Mouse (Mus musculus): ENCODE results near the gene Dok5. TPM values are rescaled to one million over a fixed set of nuclear protein-coding genes. Genes with fewer than 3 reads are reported as not detected.

Dok5 gene
- polyA plus RNA-seq, 1 experiment from 2014 or later: 1.6 TPM

DNA sequence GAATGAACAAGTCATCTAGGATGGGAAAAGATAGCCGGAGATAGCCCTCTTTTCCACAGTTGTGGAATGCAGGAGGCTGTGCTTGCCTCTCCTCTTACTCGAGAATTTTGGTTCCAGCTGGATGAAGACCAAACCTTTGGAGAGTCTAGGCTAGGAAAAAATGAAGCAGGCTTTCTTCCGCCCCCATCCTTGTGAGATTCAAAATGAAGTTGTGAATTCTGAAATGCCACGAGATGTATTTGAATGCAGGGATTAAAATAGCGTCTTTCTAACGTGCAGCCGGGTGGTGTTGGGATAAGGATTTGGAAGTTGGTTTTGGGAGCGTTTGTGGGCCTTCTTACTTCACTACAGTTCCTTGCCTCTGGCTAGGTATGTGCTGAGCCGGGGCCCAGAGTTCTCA, 6.8 kb downstream of the Dok5 start:
- no peak for DNase-seq (ENCODE audit: low spot score)

DNA sequence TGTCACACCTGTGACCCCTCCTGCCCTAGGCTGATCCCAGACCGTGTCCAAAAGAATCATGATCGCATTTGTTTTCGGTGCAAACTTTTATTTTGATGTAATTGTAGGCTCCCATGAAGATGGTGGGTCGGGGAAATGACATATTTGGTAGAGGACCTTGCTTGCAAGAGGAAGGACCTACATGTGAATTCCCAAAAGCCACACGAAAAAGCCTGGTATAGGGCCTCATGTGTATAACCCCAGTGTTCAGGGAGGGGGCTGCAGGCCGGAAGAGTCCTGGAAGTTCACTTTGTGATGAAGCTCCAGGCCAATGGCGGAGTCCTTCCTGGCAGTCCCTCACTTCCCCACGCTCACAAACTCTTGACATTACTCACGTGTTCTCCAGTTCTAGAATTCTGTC, 7.3 kb downstream of the Dok5 start:
- no peak for DNase-seq (ENCODE audit: low spot score)

- no peak for DNase-seq (ENCODE audit: low spot score)
These were observed 8.2 kb downstream of the Dok5 start for GRCm38 (mm10) chr2:170739713-170740365.

- DNase-seq (ENCODE audit: low spot score): no peak
These were observed 11.9 kb downstream of the Dok5 start for GRCm38 (mm10) chr2:170743521-170743920.

DNA sequence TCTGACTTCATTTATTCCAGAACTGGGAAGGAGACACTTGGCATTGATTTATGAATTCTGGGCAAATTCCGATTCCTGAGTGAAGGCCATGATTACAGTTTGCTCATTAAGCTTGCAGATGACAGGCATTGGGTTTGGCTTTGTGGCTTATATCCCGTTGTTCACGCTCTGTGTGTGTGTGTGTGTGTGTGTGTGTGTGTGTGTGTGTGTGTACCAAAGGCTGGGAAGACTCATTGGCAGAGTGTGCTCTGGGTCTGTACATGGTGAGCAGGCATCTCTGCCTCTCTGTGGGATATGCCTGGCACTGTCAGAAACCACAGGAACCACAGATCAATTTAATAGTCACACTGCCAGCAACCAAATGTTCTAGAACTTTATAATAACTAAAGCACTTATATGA, 17.3 kb downstream of the Dok5 start:
- DNase-seq (ENCODE audit: low spot score): no peak

DNA sequence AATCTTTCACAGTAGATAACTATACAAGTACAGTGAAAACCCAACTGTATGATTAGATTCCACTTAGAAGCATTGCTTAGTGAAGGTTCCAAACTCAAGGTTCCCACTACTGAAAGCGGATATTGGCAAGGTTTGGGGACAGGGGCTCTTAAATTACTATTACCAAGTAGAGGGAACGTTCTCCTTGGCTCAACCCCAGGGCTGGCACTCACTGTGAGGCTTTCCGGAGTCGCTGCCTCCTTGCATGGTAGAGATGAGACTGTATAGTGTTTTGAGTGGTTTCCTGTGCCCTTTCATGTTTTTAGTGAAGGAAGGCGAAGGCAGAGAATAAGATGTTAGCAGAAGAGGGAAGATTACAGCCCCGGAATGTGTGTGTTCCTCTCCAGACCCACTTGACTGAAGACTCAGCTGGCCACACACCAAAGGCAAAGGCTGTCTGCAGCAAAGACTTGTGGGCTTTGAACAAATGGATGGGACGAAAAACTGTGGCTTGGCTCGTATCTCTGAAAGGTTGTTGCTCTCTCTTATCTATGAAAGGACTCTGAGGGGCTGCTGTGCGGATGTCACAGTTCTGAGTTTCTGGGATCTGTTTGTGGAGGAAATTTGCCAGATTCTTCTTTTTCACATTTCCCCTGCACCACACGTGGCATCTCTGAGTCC, 20.7 kb downstream of the Dok5 start:
- DNase-seq (ENCODE audit: low spot score): no peak

DNA sequence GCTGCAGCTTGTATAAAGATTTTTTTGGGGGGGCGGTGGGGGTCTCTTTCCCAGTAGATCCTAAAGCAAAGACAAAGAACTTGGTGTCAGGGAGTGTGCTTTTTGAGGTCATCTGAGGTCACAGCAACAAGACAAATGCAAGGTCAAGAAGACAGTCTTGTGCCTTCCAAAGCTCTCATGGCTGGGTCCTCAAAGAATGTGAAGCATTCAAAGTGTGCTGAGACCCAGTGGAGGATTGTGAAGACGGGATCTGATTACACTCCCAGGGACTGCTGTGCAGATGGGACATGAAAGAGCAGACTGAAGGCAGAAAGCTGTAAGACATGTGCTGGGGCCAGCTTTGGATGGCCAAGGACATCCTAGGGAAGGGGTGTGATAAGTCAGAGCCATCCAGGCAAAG, 24.2 kb downstream of the Dok5 start:
- DNase-seq (ENCODE audit: low spot score): no peak

DNA sequence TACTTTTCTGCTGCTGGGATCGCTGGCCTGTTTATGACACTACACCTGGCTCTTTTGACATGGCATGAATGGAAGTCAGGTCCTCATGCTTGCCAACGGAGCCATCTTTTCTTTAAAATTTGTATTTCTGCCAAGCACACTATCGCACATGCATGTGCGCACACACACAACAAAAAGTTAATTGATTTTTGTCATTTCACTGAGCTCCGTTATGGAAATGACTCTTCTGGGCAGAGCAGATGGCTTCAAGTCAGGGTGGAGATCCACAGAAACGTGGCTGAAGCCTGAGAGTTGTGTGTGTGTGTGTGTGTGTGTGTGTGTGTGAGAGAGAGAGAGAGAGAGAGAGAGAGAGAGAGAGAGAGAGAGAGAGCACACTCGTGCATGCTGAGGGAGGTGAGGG, 25.1 kb downstream of the Dok5 start:
- no peak for DNase-seq (ENCODE audit: low spot score)

DNA sequence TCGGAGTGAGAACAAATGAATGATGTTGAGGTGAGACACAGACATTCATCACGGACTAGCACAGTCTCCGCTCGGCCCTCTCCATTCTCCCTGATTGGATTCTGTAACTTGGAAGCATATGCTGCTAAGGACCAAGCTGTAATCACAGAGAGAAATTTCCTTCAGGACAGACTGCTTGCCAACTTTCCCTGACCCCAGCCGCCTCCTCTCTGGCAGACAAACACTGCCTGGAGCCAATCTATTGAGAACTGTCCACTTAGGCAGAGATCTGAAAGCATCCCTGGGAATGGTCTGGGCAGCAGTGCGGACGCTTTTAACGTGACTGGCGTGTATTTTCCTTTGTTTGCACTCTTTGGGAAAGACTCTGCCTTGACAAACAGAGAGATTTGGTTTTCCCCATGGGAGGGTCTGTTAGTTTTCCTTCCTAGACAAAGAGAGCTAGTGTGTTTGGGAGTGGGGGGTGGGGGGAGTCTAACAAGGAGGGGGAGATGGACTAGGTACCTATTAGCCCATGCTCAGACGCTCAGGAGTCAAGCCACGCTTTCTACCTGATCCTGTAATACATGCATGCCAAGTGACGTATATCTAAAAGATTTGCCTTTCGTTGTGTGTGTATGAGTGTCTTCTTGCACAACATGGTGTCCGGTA, 25.7 kb downstream of the Dok5 start:
- DNase-seq (ENCODE audit: low spot score): no peak

- DNase-seq (ENCODE audit: low spot score): no peak
These were observed 26.6 kb downstream of the Dok5 start for GRCm38 (mm10) chr2:170758201-170758600.

GRCm38 (mm10) chr2:170764704-170765103, 33.1 kb downstream of the Dok5 start:
- no peak for DNase-seq (ENCODE audit: low spot score)

DNA sequence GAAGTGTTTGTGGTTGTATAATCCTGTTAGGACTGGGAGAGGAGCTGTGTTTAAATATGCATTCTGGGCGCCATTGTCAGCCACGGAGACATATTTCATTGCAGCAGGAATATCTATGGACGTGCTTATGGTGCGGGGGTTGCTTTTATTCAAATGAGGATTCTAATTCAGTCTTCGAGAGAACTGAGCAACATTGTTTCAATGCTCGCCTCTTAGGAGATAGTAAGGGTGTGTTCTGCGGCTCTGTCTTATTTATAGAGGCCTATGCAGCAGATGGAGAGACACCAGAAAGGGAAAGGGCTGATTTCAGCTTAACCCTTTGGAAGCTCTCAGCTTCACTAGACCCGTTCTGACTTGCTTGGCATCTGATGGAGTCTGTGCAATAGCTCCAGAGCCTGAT, 35.6 kb downstream of the Dok5 start:
- DNase-seq (ENCODE audit: low spot score): no peak

- DNase-seq (ENCODE audit: low spot score): no peak
These were observed 37.1 kb downstream of the Dok5 start for GRCm38 (mm10) chr2:170768699-170769098.

DNA sequence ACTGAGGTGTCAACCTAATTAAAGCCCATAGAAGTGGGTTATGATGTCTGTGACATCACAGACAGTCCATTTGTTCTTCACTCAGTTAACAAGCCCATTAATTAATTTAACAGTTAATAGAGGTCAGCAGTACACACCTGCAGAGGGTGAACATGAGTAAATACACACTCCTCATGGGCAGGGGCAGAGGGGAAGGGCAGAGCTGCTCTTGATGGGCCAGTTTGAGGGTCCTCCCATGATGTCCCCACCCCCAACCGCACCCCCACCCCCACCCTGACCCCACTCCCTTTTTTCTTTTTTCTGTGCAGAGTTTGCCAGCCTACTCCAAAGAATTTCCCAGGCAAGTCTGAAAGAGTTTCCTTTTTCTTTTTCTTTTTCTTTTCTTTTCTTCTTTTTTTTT, 39.9 kb downstream of the Dok5 start:
- no peak for DNase-seq (ENCODE audit: low spot score)

- DNase-seq (ENCODE audit: low spot score): no peak
These were observed 40.7 kb downstream of the Dok5 start for GRCm38 (mm10) chr2:170772126-170772884.

DNA sequence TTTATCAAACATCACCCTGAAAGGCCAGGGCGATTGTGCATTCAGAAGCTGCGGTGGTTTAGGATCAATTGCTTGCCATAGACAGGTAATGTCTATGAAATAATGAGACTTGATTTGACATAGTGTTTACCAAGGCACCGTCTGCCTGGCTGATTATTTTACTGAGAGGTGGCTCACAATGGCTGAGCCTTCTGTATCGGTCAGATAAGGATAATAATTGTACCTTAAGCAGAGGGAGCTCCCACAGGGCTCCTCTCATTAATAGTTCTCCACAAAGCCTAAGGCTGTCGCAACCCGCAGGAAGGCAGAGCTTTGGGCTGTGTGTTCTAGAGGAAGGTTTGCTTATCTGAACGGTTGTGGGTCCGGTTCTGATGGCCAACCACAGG, 41.3 kb downstream of the Dok5 start:
- no peak for DNase-seq (ENCODE audit: low spot score)

- DNase-seq (ENCODE audit: low spot score): no peak
These were observed 44.0 kb downstream of the Dok5 start for GRCm38 (mm10) chr2:170775577-170775976.

DNA sequence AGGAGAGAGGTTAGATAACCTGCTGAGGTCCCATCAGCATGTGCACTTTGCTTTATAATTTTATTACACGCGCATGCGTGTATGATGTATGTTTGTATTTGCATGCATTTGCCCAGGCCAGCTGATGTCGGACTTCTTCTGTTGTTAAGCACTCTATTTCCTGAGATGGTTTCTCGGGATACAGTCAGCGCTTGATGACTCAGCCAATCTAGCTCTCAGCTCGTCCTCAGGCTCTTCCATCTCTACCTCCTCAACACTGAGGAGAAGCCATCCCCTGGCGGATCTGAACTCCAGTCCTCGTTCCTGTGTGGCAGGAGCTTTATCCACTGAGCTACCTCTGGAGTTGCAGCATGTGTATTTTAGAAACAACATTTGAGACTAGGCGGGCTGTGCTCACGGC, 44.5 kb downstream of the Dok5 start:
- DNase-seq (ENCODE audit: low spot score): no peak

DNA sequence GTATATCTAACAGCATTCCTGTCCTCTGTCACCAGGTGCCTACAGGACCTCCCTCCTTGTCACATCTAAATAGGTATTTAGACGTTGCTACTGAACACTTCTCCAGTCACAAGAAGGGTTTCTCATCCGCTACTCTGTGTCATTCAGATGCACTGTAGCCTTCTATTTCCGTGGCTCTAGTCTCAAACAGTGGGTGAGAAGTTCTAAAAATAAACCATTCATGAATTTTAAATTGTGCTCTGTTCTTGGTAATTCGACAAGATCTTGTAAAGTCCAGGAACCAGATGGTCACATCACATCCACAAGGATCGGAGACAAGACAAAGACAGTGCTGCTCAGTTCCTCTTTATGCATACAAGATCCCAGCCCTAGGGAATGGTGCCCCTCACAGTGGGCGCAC, 46.0 kb downstream of the Dok5 start:
- no peak for DNase-seq (ENCODE audit: low spot score)

GRCm38 (mm10) chr2:170780010-170780750, 48.6 kb downstream of the Dok5 start:
- DNase-seq (ENCODE audit: low spot score): no peak

DNA sequence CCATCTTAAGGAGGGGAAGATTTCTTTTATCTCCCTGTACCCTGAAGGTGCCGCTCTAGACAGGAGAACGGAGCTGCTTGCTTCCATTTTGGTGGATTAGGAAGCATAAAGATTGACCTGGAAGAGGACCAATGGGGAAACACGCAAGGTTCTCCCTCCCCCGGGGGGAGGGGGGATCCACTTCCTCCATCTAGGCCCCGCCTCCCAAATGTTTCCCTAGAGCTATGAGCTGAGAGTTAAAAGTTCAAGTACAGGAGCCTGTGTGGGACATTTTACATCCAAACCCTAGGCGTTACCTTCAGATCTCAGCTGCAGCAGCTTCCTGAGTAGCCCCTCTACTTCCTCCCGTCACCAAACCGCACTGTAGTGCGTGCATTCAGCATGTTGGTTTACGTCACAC, 56.5 kb downstream of the Dok5 start:
- DNase-seq (ENCODE audit: low spot score): no peak

Data from thymus, postnatal 0 days (tissue).